Mouse (Mus musculus): ENCODE measurements around the gene Pdzrn4. TPM values are rescaled to one million over a fixed set of nuclear protein-coding genes. Genes with fewer than 3 reads are reported as not detected.

Gene Pdzrn4
- polyA plus RNA-seq, 1 experiment from 2014 or later = not detected

- DNase-seq = no peak
- TF ChIP-seq EP300 (IDR thresholded peaks at IDR 0.05; ENCODE audit: low read depth) = no peak
Measured at GRCm38 (mm10) chr15:92482198-92482597, 85.5 kb downstream of the Pdzrn4 start.

GRCm38 (mm10) chr15:92491376-92491775 is 94.7 kb downstream of the Pdzrn4 start:
- Histone ChIP-seq H3K4me3 (ENCODE audit: low read depth, low read length) (no peak overlapping the region), H3K4me1 (ENCODE audit: insufficient read depth) (no peaks in the 10 kb centered on the region), H3K9me3 (ENCODE audit: low read length) (no peaks in the 10 kb centered on the region), H3K4me2 (ENCODE audit: low read depth, low read length) (no peak overlapping the region), H3K27me3 (ENCODE audit: insufficient read depth, low read length) (no peaks in the 10 kb centered on the region), H3K27ac (ENCODE audit: low read depth) (no peak overlapping the region), H3K36me3 (replicated peaks; ENCODE audit: insufficient read depth, low read length) (no peaks in the 10 kb centered on the region), H3K9ac (replicated peaks) (no peak overlapping the region)
- WGBS (ENCODE audit: insufficient replicate concordance) = 68% methylated on average over 3 of the region's 3 CpGs
- DNase-seq = no peak
- TF ChIP-seq EP300 (IDR thresholded peaks at IDR 0.05; ENCODE audit: low read depth) = no peak
- TF ChIP-seq CTCF (IDR thresholded peaks at IDR 0.05; ENCODE audit: low read depth) = no peak
- ATAC-seq = no peak

More at GRCm38 (mm10) chr15:92482198-92482597, 85.5 kb downstream of the Pdzrn4 start:
- Histone ChIP-seq H3K9ac (replicated peaks) (no peak overlapping the region), H3K4me2 (ENCODE audit: low read depth, low read length) (no peak overlapping the region), H3K9me3 (ENCODE audit: low read length) (no peaks in the 10 kb centered on the region), H3K4me3 (ENCODE audit: low read depth, low read length) (no peak overlapping the region), H3K4me1 (ENCODE audit: insufficient read depth) (no peaks in the 10 kb centered on the region), H3K36me3 (replicated peaks; ENCODE audit: insufficient read depth, low read length) (no peaks in the 10 kb centered on the region), H3K27ac (ENCODE audit: low read depth) (no peak overlapping the region), H3K27me3 (ENCODE audit: insufficient read depth, low read length) (no peaks in the 10 kb centered on the region)
- ATAC-seq = no peak
- WGBS (ENCODE audit: insufficient replicate concordance) = 73% methylated on average over 6 of the region's 6 CpGs

GRCm38 (mm10) chr15:92495465-92496174 is 98.9 kb downstream of the Pdzrn4 start:
- no peak for DNase-seq
- no peaks in the 10 kb centered on the region for H3K4me1 ChIP-seq (ENCODE audit: insufficient read depth)
- no peak overlapping the region for H3K27ac ChIP-seq (ENCODE audit: low read depth)
- H3K9me3 ChIP-seq (ENCODE audit: low read length) = no peaks in the 10 kb centered on the region
- TF ChIP-seq EP300 (IDR thresholded peaks at IDR 0.05; ENCODE audit: low read depth) (no peak), CTCF (IDR thresholded peaks at IDR 0.05; ENCODE audit: low read depth) (no peak)
- H3K4me3 ChIP-seq (ENCODE audit: low read depth, low read length) = no peak overlapping the region
- ATAC-seq = no peak
- 72% methylated on average over 12 of the region's 12 CpGs for WGBS (ENCODE audit: insufficient replicate concordance)
- H3K4me2 ChIP-seq (ENCODE audit: low read depth, low read length) = no peak overlapping the region
- H3K9ac ChIP-seq (replicated peaks) = no peak overlapping the region
- H3K36me3 ChIP-seq (replicated peaks; ENCODE audit: insufficient read depth, low read length) = no peaks in the 10 kb centered on the region
- H3K27me3 ChIP-seq (ENCODE audit: insufficient read depth, low read length) = no peaks in the 10 kb centered on the region

GRCm38 (mm10) chr15:92500276-92500838 is 103.7 kb downstream of the Pdzrn4 start:
- Histone ChIP-seq H3K4me3 (ENCODE audit: low read depth, low read length) (no peak overlapping the region), H3K27me3 (ENCODE audit: insufficient read depth, low read length) (no peaks in the 10 kb centered on the region), H3K4me1 (ENCODE audit: insufficient read depth) (no peaks in the 10 kb centered on the region), H3K27ac (ENCODE audit: low read depth) (no peak overlapping the region), H3K9ac (replicated peaks) (no peak overlapping the region), H3K36me3 (replicated peaks; ENCODE audit: insufficient read depth, low read length) (no peaks in the 10 kb centered on the region), H3K9me3 (ENCODE audit: low read length) (no peaks in the 10 kb centered on the region), H3K4me2 (ENCODE audit: low read depth, low read length) (no peak overlapping the region)
- 74% methylated on average over 9 of the region's 9 CpGs for WGBS (ENCODE audit: insufficient replicate concordance)
- DNase-seq (no peak), ATAC-seq (no peak)
- TF ChIP-seq CTCF (IDR thresholded peaks at IDR 0.05; ENCODE audit: low read depth) = no peak
- TF ChIP-seq EP300 (IDR thresholded peaks at IDR 0.05; ENCODE audit: low read depth) = no peak

- 69% methylated on average over 1 of the region's 1 CpGs for WGBS (ENCODE audit: insufficient replicate concordance)
- H3K9me3 ChIP-seq (ENCODE audit: low read length) = no peaks in the 10 kb centered on the region
- no peak overlapping the region for H3K4me2 ChIP-seq (ENCODE audit: low read depth, low read length)
- no peak overlapping the region for H3K4me3 ChIP-seq (ENCODE audit: low read depth, low read length)
- H3K27ac ChIP-seq (ENCODE audit: low read depth) = no peak overlapping the region
- no peak overlapping the region for H3K9ac ChIP-seq (replicated peaks)
- TF ChIP-seq CTCF (IDR thresholded peaks at IDR 0.05; ENCODE audit: low read depth) (no peak), EP300 (IDR thresholded peaks at IDR 0.05; ENCODE audit: low read depth) (no peak)
- DNase-seq (no peak), ATAC-seq (no peak)
- no peaks in the 10 kb centered on the region for H3K4me1 ChIP-seq (ENCODE audit: insufficient read depth)
- H3K36me3 ChIP-seq (replicated peaks; ENCODE audit: insufficient read depth, low read length) = no peaks in the 10 kb centered on the region
- H3K27me3 ChIP-seq (ENCODE audit: insufficient read depth, low read length) = no peaks in the 10 kb centered on the region
Measured at GRCm38 (mm10) chr15:92502797-92503196, 106.1 kb downstream of the Pdzrn4 start.

- no peak overlapping the region for H3K4me2 ChIP-seq (ENCODE audit: low read depth, low read length)
- ATAC-seq (no peak), DNase-seq (no peak)
- TF ChIP-seq EP300 (IDR thresholded peaks at IDR 0.05; ENCODE audit: low read depth) (no peak), CTCF (IDR thresholded peaks at IDR 0.05; ENCODE audit: low read depth) (no peak)
- no peak overlapping the region for H3K9ac ChIP-seq (replicated peaks)
- H3K27me3 ChIP-seq (ENCODE audit: insufficient read depth, low read length) = no peaks in the 10 kb centered on the region
- 65% methylated on average over 8 of the region's 8 CpGs for WGBS (ENCODE audit: insufficient replicate concordance)
- H3K4me3 ChIP-seq (ENCODE audit: low read depth, low read length) = no peak overlapping the region
- no peaks in the 10 kb centered on the region for H3K36me3 ChIP-seq (replicated peaks; ENCODE audit: insufficient read depth, low read length)
- H3K4me1 ChIP-seq (ENCODE audit: insufficient read depth) = no peaks in the 10 kb centered on the region
- no peak overlapping the region for H3K27ac ChIP-seq (ENCODE audit: low read depth)
- no peaks in the 10 kb centered on the region for H3K9me3 ChIP-seq (ENCODE audit: low read length)
Measured at GRCm38 (mm10) chr15:92509372-92509771, 112.7 kb downstream of the Pdzrn4 start.
